Mouse (Mus musculus): ENCODE measurements at regions not wholly inside any gene's neighbourhood (a gene's known extent, or its start where the extent isn't known, plus 50 kb on each side); places are given as distances from the start of the nearest gene placed in this dataset.

DNA sequence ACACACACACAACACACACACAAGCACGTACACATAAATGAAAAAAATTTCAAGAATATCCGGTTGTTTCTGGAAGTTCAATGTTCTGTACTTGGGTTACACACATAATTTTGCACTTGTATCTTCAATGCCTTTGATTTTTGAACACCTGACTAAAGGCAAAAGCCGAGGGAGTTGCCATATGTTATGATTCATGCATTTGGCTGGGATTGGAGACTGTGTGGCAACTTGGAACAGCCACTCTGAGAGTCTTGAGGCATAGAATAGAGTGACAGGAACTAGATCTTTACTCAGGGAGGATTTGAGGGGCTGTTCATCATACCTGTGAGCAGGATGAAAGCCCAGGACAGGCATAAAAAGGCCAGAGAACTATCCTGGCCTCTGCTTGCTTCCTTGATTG is 112.5 kb upstream of the Hmgn3 start:
- no peaks in the 10 kb centered on the region for H3K27me3 ChIP-seq (ENCODE audit: control insufficient read depth, insufficient read depth, low read length)
- no peaks in the 10 kb centered on the region for H3K9me3 ChIP-seq (ENCODE audit: control insufficient read depth, low read depth, low read length)
- H3K27ac ChIP-seq (ENCODE audit: low read length) = no peak overlapping the region
- no peaks in the 10 kb centered on the region for H3K36me3 ChIP-seq (ENCODE audit: control insufficient read depth, insufficient read depth, low read length)
- ATAC-seq (ENCODE audit: insufficient number of reproducible peaks, insufficient read depth, low FRiP score, low read depth) = no peak
- H3K9ac ChIP-seq (replicated peaks; ENCODE audit: low read depth, low read length) = no peak overlapping the region
- no peak overlapping the region for H3K4me2 ChIP-seq (replicated peaks; ENCODE audit: low read depth, low read length)
- no peaks in the 10 kb centered on the region for H3K4me1 ChIP-seq (ENCODE audit: control insufficient read depth, insufficient read depth, low read length)
- 82% methylated on average over 3 of the region's 3 CpGs for WGBS
- no peak overlapping the region for H3K4me3 ChIP-seq (ENCODE audit: low read depth, low read length)

- Histone ChIP-seq H3K27me3 (ENCODE audit: control insufficient read depth, insufficient read depth, low read length) (no peaks in the 10 kb centered on the region), H3K4me1 (ENCODE audit: control insufficient read depth, insufficient read depth, low read length) (no peaks in the 10 kb centered on the region), H3K9ac (replicated peaks; ENCODE audit: low read depth, low read length) (no peak overlapping the region), H3K4me2 (replicated peaks; ENCODE audit: low read depth, low read length) (no peak overlapping the region), H3K36me3 (ENCODE audit: control insufficient read depth, insufficient read depth, low read length) (no peaks in the 10 kb centered on the region), H3K9me3 (ENCODE audit: control insufficient read depth, low read depth, low read length) (no peaks in the 10 kb centered on the region), H3K4me3 (ENCODE audit: low read depth, low read length) (no peak overlapping the region), H3K27ac (ENCODE audit: low read length) (no peak overlapping the region)
- no peak for ATAC-seq (ENCODE audit: insufficient number of reproducible peaks, insufficient read depth, low FRiP score, low read depth)
- WGBS = 73% methylated on average over 3 of the region's 3 CpGs
Measured at GRCm38 (mm10) chr9:83258476-83258875, 112.0 kb upstream of the Hmgn3 start.

- H3K9ac ChIP-seq (replicated peaks; ENCODE audit: low read depth, low read length) = no peak overlapping the region
- ATAC-seq (ENCODE audit: insufficient number of reproducible peaks, insufficient read depth, low FRiP score, low read depth) = no peak
- no peak overlapping the region for H3K4me3 ChIP-seq (ENCODE audit: low read depth, low read length)
- H3K4me1 ChIP-seq (ENCODE audit: control insufficient read depth, insufficient read depth, low read length) = no peaks in the 10 kb centered on the region
- no peak overlapping the region for H3K4me2 ChIP-seq (replicated peaks; ENCODE audit: low read depth, low read length)
- H3K36me3 ChIP-seq (ENCODE audit: control insufficient read depth, insufficient read depth, low read length) = no peaks in the 10 kb centered on the region
- H3K27ac ChIP-seq (ENCODE audit: low read length) = no peak overlapping the region
- 88% methylated on average over 6 of the region's 6 CpGs for WGBS
- no peaks in the 10 kb centered on the region for H3K9me3 ChIP-seq (ENCODE audit: control insufficient read depth, low read depth, low read length)
- no peaks in the 10 kb centered on the region for H3K27me3 ChIP-seq (ENCODE audit: control insufficient read depth, insufficient read depth, low read length)
Measured at GRCm38 (mm10) chr9:83254356-83254755, 107.9 kb upstream of the Hmgn3 start.

- ATAC-seq (ENCODE audit: insufficient number of reproducible peaks, insufficient read depth, low FRiP score, low read depth) = no peak
- H3K4me3 ChIP-seq (ENCODE audit: low read depth, low read length) = no peak overlapping the region
- H3K9ac ChIP-seq (replicated peaks; ENCODE audit: low read depth, low read length) = no peak overlapping the region
- WGBS = 90% methylated on average over 11 of the region's 11 CpGs
- H3K27me3 ChIP-seq (ENCODE audit: control insufficient read depth, insufficient read depth, low read length) = no peaks in the 10 kb centered on the region
- H3K4me2 ChIP-seq (replicated peaks; ENCODE audit: low read depth, low read length) = no peak overlapping the region
- no peaks in the 10 kb centered on the region for H3K36me3 ChIP-seq (ENCODE audit: control insufficient read depth, insufficient read depth, low read length)
- no peaks in the 10 kb centered on the region for H3K4me1 ChIP-seq (ENCODE audit: control insufficient read depth, insufficient read depth, low read length)
- no peaks in the 10 kb centered on the region for H3K9me3 ChIP-seq (ENCODE audit: control insufficient read depth, low read depth, low read length)
- H3K27ac ChIP-seq (ENCODE audit: low read length) = no peak overlapping the region
Measured at GRCm38 (mm10) chr9:83253789-83254188, 107.3 kb upstream of the Hmgn3 start.

DNA sequence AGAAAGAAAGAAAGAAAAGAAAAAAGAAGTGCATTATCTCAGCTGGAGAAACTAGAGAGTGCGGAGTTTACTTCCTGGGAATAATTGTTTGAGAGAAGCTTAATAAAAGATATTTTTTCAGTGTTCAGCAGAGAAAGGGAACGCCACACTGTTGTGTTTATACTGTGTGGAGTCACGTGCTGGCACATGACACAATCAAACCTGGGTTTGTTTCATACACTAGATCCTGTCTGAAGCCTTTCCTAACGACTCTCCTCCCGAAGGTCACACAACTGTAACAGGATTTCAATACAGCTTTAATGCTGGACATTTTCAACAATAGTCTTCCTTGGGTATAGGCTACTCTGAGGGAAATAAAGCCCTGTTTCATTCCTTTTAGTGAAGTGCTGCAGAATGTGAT is 105.3 kb upstream of the Hmgn3 start:
- Histone ChIP-seq H3K9ac (replicated peaks; ENCODE audit: low read depth, low read length) (no peak overlapping the region), H3K4me2 (replicated peaks; ENCODE audit: low read depth, low read length) (no peak overlapping the region), H3K4me1 (ENCODE audit: control insufficient read depth, insufficient read depth, low read length) (no peaks in the 10 kb centered on the region), H3K27me3 (ENCODE audit: control insufficient read depth, insufficient read depth, low read length) (no peaks in the 10 kb centered on the region), H3K9me3 (ENCODE audit: control insufficient read depth, low read depth, low read length) (no peaks in the 10 kb centered on the region), H3K36me3 (ENCODE audit: control insufficient read depth, insufficient read depth, low read length) (no peaks in the 10 kb centered on the region), H3K4me3 (ENCODE audit: low read depth, low read length) (no peak overlapping the region), H3K27ac (ENCODE audit: low read length) (no peak overlapping the region)
- ATAC-seq (ENCODE audit: insufficient number of reproducible peaks, insufficient read depth, low FRiP score, low read depth) = no peak
- 54% methylated on average over 5 of the region's 5 CpGs for WGBS

DNA sequence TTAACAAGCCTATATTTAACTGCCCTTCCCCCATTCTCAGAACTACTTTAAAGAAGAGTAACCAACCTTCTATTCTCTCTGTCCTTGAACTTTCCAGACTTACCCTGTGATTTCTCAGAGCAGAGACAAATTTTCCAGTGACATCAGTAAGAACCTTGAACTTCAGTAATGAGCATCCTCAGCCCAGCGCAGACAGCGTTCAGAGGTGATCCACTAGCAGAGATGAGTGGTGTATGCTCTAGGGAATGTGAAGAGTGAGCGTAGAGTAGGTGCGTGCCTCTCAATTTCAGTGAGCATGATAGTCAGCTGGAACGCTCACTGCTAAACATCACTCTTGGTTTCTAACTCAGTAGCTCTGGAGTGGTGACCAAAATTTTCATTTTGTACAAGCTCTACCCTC is 103.4 kb upstream of the Hmgn3 start:
- H3K4me2 ChIP-seq (replicated peaks; ENCODE audit: low read depth, low read length) = no peak overlapping the region
- no peaks in the 10 kb centered on the region for H3K27me3 ChIP-seq (ENCODE audit: control insufficient read depth, insufficient read depth, low read length)
- ATAC-seq (ENCODE audit: insufficient number of reproducible peaks, insufficient read depth, low FRiP score, low read depth) = no peak
- no peak overlapping the region for H3K27ac ChIP-seq (ENCODE audit: low read length)
- WGBS = 95% methylated on average over 5 of the region's 5 CpGs
- H3K4me1 ChIP-seq (ENCODE audit: control insufficient read depth, insufficient read depth, low read length) = no peaks in the 10 kb centered on the region
- no peak overlapping the region for H3K9ac ChIP-seq (replicated peaks; ENCODE audit: low read depth, low read length)
- no peak overlapping the region for H3K4me3 ChIP-seq (ENCODE audit: low read depth, low read length)
- no peaks in the 10 kb centered on the region for H3K36me3 ChIP-seq (ENCODE audit: control insufficient read depth, insufficient read depth, low read length)
- no peaks in the 10 kb centered on the region for H3K9me3 ChIP-seq (ENCODE audit: control insufficient read depth, low read depth, low read length)

DNA sequence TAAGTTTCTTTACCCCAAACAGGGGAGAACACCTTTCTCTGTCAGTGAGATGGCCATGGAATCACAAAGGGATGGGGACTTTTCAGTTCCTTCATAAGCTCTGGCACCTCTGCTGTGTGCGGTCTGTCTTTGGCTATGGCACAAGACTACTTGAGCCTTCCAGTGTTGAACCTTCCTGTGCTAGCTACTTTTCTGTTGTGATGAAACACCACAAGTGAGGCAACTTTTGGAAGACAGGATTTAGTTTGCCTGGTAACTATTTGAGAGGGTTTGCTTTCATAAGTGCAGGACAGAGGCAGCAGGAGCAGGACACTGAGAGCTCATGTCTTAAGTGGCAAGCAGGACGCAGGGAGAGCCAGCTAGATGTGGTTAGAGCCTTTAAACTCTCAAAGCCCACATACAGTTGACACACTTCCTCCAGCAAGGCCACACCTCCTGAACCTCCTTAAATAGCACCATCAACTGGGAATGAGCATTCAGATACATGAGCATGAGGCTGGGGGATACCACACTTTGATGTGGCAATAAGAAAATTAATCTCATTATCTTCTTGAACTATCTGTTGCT is 101.8 kb upstream of the Hmgn3 start:
- H3K27ac ChIP-seq (ENCODE audit: low read length) = no peak overlapping the region
- H3K36me3 ChIP-seq (ENCODE audit: control insufficient read depth, insufficient read depth, low read length) = no peaks in the 10 kb centered on the region
- no peaks in the 10 kb centered on the region for H3K27me3 ChIP-seq (ENCODE audit: control insufficient read depth, insufficient read depth, low read length)
- H3K4me2 ChIP-seq (replicated peaks; ENCODE audit: low read depth, low read length) = no peak overlapping the region
- H3K4me3 ChIP-seq (ENCODE audit: low read depth, low read length) = no peak overlapping the region
- no peaks in the 10 kb centered on the region for H3K4me1 ChIP-seq (ENCODE audit: control insufficient read depth, insufficient read depth, low read length)
- no peaks in the 10 kb centered on the region for H3K9me3 ChIP-seq (ENCODE audit: control insufficient read depth, low read depth, low read length)
- 88% methylated on average over 2 of the region's 2 CpGs for WGBS
- ATAC-seq (ENCODE audit: insufficient number of reproducible peaks, insufficient read depth, low FRiP score, low read depth) = no peak
- H3K9ac ChIP-seq (replicated peaks; ENCODE audit: low read depth, low read length) = no peak overlapping the region

- H3K9me3 ChIP-seq (ENCODE audit: control insufficient read depth, low read depth, low read length) = no peaks in the 10 kb centered on the region
- no peak overlapping the region for H3K4me3 ChIP-seq (ENCODE audit: low read depth, low read length)
- no peak for ATAC-seq (ENCODE audit: insufficient number of reproducible peaks, insufficient read depth, low FRiP score, low read depth)
- no peak overlapping the region for H3K9ac ChIP-seq (replicated peaks; ENCODE audit: low read depth, low read length)
- H3K4me2 ChIP-seq (replicated peaks; ENCODE audit: low read depth, low read length) = no peak overlapping the region
- 58% methylated on average over 12 of the region's 12 CpGs for WGBS
- no peaks in the 10 kb centered on the region for H3K4me1 ChIP-seq (ENCODE audit: control insufficient read depth, insufficient read depth, low read length)
- no peaks in the 10 kb centered on the region for H3K36me3 ChIP-seq (ENCODE audit: control insufficient read depth, insufficient read depth, low read length)
- H3K27ac ChIP-seq (ENCODE audit: low read length) = no peak overlapping the region
- H3K27me3 ChIP-seq (ENCODE audit: control insufficient read depth, insufficient read depth, low read length) = no peaks in the 10 kb centered on the region
Measured at GRCm38 (mm10) chr9:83247066-83247668, 100.7 kb upstream of the Hmgn3 start.

DNA sequence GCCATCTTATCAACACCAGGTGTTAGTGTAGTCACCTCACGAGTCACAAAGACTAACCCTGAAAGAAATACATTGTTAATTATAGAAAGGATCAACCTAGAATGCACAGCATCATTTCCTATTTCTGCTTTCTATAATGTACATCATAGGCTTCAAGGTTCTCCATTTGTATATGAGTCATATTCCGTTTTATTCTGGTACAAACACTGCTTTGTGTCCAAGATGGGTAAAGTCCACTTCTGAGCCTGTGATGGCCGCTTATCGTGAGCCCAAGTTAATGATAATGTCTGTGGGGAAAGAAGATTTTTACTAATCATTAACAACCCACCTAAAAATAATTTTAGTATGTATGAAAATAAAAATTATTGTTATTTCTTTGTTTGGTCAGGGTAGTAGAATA is 94.6 kb upstream of the Hmgn3 start:
- no peaks in the 10 kb centered on the region for H3K27me3 ChIP-seq (ENCODE audit: control insufficient read depth, insufficient read depth, low read length)
- WGBS = 82% methylated on average over 4 of the region's 4 CpGs
- no peak overlapping the region for H3K27ac ChIP-seq (ENCODE audit: low read length)
- H3K9me3 ChIP-seq (ENCODE audit: control insufficient read depth, low read depth, low read length) = no peaks in the 10 kb centered on the region
- ATAC-seq (ENCODE audit: insufficient number of reproducible peaks, insufficient read depth, low FRiP score, low read depth) = no peak
- no peak overlapping the region for H3K4me3 ChIP-seq (ENCODE audit: low read depth, low read length)
- no peaks in the 10 kb centered on the region for H3K4me1 ChIP-seq (ENCODE audit: control insufficient read depth, insufficient read depth, low read length)
- H3K9ac ChIP-seq (replicated peaks; ENCODE audit: low read depth, low read length) = no peak overlapping the region
- no peaks in the 10 kb centered on the region for H3K36me3 ChIP-seq (ENCODE audit: control insufficient read depth, insufficient read depth, low read length)
- H3K4me2 ChIP-seq (replicated peaks; ENCODE audit: low read depth, low read length) = no peak overlapping the region

Measured in stomach, embryonic 14.5 days (tissue).